Mouse (Mus musculus): ENCODE results near the gene F2rl1. TPM values are rescaled to one million over a fixed set of nuclear protein-coding genes. Genes with fewer than 3 reads are reported as not detected.

The F2rl1 gene
- polyA plus RNA-seq, 1 experiment from 2014 or later, result not detected

GRCm38 (mm10) chr13:95478671-95479413 lies 46.2 kb downstream of the F2rl1 start, which contains the start of gene S100z:
S100z (minus strand) TSS chr13:95478721.
- DNase-seq (ENCODE audit: low spot score), result no peak
- no peaks in the 10 kb centered on the region for H3K36me3 ChIP-seq
- 88% methylated on average over 21 of the region's 21 CpGs for WGBS
- no peaks in the 10 kb centered on the region for H3K9me3 ChIP-seq (replicated peaks)
- H3K27ac ChIP-seq, result no peak within 1 kb of the TSS
- no peak within 1 kb of the TSS for H3K4me3 ChIP-seq
- no peaks in the 10 kb centered on the region for H3K27me3 ChIP-seq (ENCODE audit: low read depth, poor library complexity, severe bottlenecking)
- H3K4me1 ChIP-seq, result no peaks in the 10 kb centered on the region

- Histone ChIP-seq H3K36me3 (no peaks in the 10 kb centered on the region), H3K9me3 (replicated peaks) (no peaks in the 10 kb centered on the region), H3K4me1 (no peaks in the 10 kb centered on the region), H3K27me3 (ENCODE audit: low read depth, poor library complexity, severe bottlenecking) (no peaks in the 10 kb centered on the region), H3K4me3 (no peak overlapping the region), H3K27ac (no peak overlapping the region)
- WGBS, result 87% methylated on average over 6 of the region's 6 CpGs
- no peak for DNase-seq (ENCODE audit: low spot score)
Measured at GRCm38 (mm10) chr13:95477173-95477572, 47.9 kb downstream of the F2rl1 start.

- H3K4me3 ChIP-seq, result no peak overlapping the region
- H3K27ac ChIP-seq, result no peak overlapping the region
- H3K9me3 ChIP-seq (replicated peaks), result no peaks in the 10 kb centered on the region
- no peaks in the 10 kb centered on the region for H3K4me1 ChIP-seq
- 53% methylated on average over 7 of the region's 7 CpGs for WGBS
- no peaks in the 10 kb centered on the region for H3K27me3 ChIP-seq (ENCODE audit: low read depth, poor library complexity, severe bottlenecking)
- no peak for DNase-seq (ENCODE audit: low spot score)
- no peaks in the 10 kb centered on the region for H3K36me3 ChIP-seq
Measured at GRCm38 (mm10) chr13:95475124-95475523, 49.9 kb downstream of the F2rl1 start.

GRCm38 (mm10) chr13:95474294-95474693 lies 50.7 kb downstream of the F2rl1 start:
- Histone ChIP-seq H3K27me3 (ENCODE audit: low read depth, poor library complexity, severe bottlenecking) (no peaks in the 10 kb centered on the region), H3K9me3 (replicated peaks) (no peaks in the 10 kb centered on the region), H3K36me3 (no peaks in the 10 kb centered on the region), H3K4me1 (no peaks in the 10 kb centered on the region), H3K4me3 (no peak overlapping the region), H3K27ac (no peak overlapping the region)
- DNase-seq (ENCODE audit: low spot score), result no peak
- 85% methylated on average over 3 of the region's 3 CpGs for WGBS

- no peak overlapping the region for H3K4me3 ChIP-seq
- H3K9me3 ChIP-seq (replicated peaks), result no peaks in the 10 kb centered on the region
- H3K4me1 ChIP-seq, result no peaks in the 10 kb centered on the region
- H3K27me3 ChIP-seq (ENCODE audit: low read depth, poor library complexity, severe bottlenecking), result no peaks in the 10 kb centered on the region
- H3K27ac ChIP-seq, result no peak overlapping the region
- H3K36me3 ChIP-seq, result no peaks in the 10 kb centered on the region
- 66% methylated on average over 2 of the region's 2 CpGs for WGBS
- DNase-seq (ENCODE audit: low spot score), result no peak
Measured at GRCm38 (mm10) chr13:95470970-95471369, 54.1 kb downstream of the F2rl1 start.

Other genes starting within 250 kb of the F2rl1 start
- 81.8 and 98.6 TPM in 2 replicates for gene Zbed3, start 201.6 kb downstream of the F2rl1 start, polyA plus RNA-seq (2016; fragmentation: Nextera tagmentation; extraction: Ambion mirVana)
- 38.9 and 44.6 TPM in 2 replicates for gene Aggf1, start 149.9 kb downstream of the F2rl1 start, polyA plus RNA-seq (2016; fragmentation: Nextera tagmentation; extraction: Ambion mirVana)
- gene Crhbp, start 80.3 kb downstream of the F2rl1 start, polyA plus RNA-seq (2016; fragmentation: Nextera tagmentation; extraction: Ambion mirVana), result 3.9 and 4.8 TPM in 2 replicates
- gene S100z, start 46.5 kb downstream of the F2rl1 start, polyA plus RNA-seq (2016; fragmentation: Nextera tagmentation; extraction: Ambion mirVana), result not detected in 2 replicates
- gene F2r, start 93.3 kb upstream of the F2rl1 start, polyA plus RNA-seq (2016; fragmentation: Nextera tagmentation; extraction: Ambion mirVana), result 141 and 143 TPM in 2 replicates
- 1.1 and 1.4 TPM in 2 replicates for gene F2rl2, start 171.6 kb upstream of the F2rl1 start, polyA plus RNA-seq (2016; fragmentation: Nextera tagmentation; extraction: Ambion mirVana)

All from limb, embryonic 10.5 days (tissue).